Mouse (Mus musculus): ENCODE data around the gene BC049730. TPM values are rescaled to one million over a fixed set of nuclear protein-coding genes. Genes with fewer than 3 reads are reported as not detected.

BC049730 gene
- 1.6 and 2.2 TPM in 2 replicates for total RNA-seq (2023)

GRCm38 (mm10) chr7:24708832-24709292, at the start of gene BC049730:
Gene BC049730 (plus strand): TSS chr7:24709242.

GRCm38 (mm10) chr7:24676575-24676974, 32.5 kb upstream of the BC049730 start, which contains the start of gene Tex101:
Gene Tex101 (minus strand): TSS chr7:24676675.

GRCm38 (mm10) chr7:24726808-24727207, 17.8 kb downstream of the BC049730 start, which contains the start of gene Gm4763:
Gene Gm4763 (minus strand): TSS chr7:24726908.

GRCm38 (mm10) chr7:24760211-24760610, 51.2 kb downstream of the BC049730 start, which contains the start of gene Cd177:
Gene Cd177 (minus strand): TSS chr7:24760311.

Other genes starting within 250 kb of the BC049730 start
- gene Plaur, start 246.8 kb upstream of the BC049730 start, total RNA-seq (2023): 1,192 and 1,464 TPM in 2 replicates
- 0.29 TPM in 1 of 2 replicates, not detected in the other for gene Cadm4, start 227.2 kb upstream of the BC049730 start, total RNA-seq (2023)
- 0.41 TPM in 1 of 2 replicates, not detected in the other for gene Zfp428, start 202.2 kb upstream of the BC049730 start, total RNA-seq (2023)
- not detected in 2 replicates for gene AC161166.1, start 196.8 kb upstream of the BC049730 start, total RNA-seq (2023)
- gene Irgq, start 178.6 kb upstream of the BC049730 start, total RNA-seq (2023): 4.4 and 6.3 TPM in 2 replicates
- gene Pinlyp, start 163.1 kb upstream of the BC049730 start, total RNA-seq (2023): not detected in 2 replicates
- gene Xrcc1, start 163.0 kb upstream of the BC049730 start, total RNA-seq (2023): 29.1 and 35.1 TPM in 2 replicates
- gene Ethe1, start 121.7 kb upstream of the BC049730 start, total RNA-seq (2023): 57.3 and 69.3 TPM in 2 replicates
- 0.14 and 0.22 TPM in 2 replicates for gene Zfp575, start 121.6 kb upstream of the BC049730 start, total RNA-seq (2023)
- gene Phldb3, start 98.5 kb upstream of the BC049730 start, total RNA-seq (2023): 5.0 and 6.5 TPM in 2 replicates
- not detected in 2 replicates for gene Lypd3, start 72.7 kb upstream of the BC049730 start, total RNA-seq (2023)
- gene Tex101, start 32.6 kb upstream of the BC049730 start, total RNA-seq (2023): not detected in 2 replicates
- gene Gm4763, start 17.7 kb downstream of the BC049730 start, total RNA-seq (2023): 5.8 and 13.4 TPM in 2 replicates
- 1,275 and 1,351 TPM in 2 replicates for gene Cd177, start 51.1 kb downstream of the BC049730 start, total RNA-seq (2023)
- gene Ceacam10, start 68.0 kb downstream of the BC049730 start, total RNA-seq (2023): 69.9 and 84.9 TPM in 2 replicates
- gene Gm9844, start 153.0 kb downstream of the BC049730 start, total RNA-seq (2023): 2.0 and 3.2 TPM in 2 replicates
- not detected in 2 replicates for gene Lypd4, start 160.7 kb downstream of the BC049730 start, total RNA-seq (2023)
- not detected in 2 replicates for gene Dmrtc2, start 160.8 kb downstream of the BC049730 start, total RNA-seq (2023)
- 415 and 552 TPM in 2 replicates for gene Rps19, start 175.1 kb downstream of the BC049730 start, total RNA-seq (2023)
- 2.2 and 8.9 TPM in 2 replicates for gene Cd79a, start 188.1 kb downstream of the BC049730 start, total RNA-seq (2023)
- 564 and 862 TPM in 2 replicates for gene Arhgef1, start 193.7 kb downstream of the BC049730 start, total RNA-seq (2023)
- gene Gm4881, start 235.3 kb downstream of the BC049730 start, total RNA-seq (2023): not detected in 2 replicates

Data from neutrophil, adult 65 days (primary cell).